Mouse (Mus musculus) kidney, postnatal 36 days (tissue): Measurements from ENCODE around the gene Stk33.

Source experiments
- DNase-seq, 2 experiments: peaks; one replicate each; pipeline ENCODE4 v3.0.0; 2021 to 2022; ENCODE audit warnings: mixed read lengths in 2 of 2

Stk33 gene

GRCm38 (mm10) chr7:109238724-109239123 is 200.2 kb downstream of the Stk33 start:
- no peak for DNase-seq

- no peak for DNase-seq
Measured at GRCm38 (mm10) chr7:109234882-109235640, 203.8 kb downstream of the Stk33 start.

GRCm38 (mm10) chr7:109234476-109234875 is 204.4 kb downstream of the Stk33 start:
- DNase-seq, result no peak

- DNase-seq, result no peak
Measured at GRCm38 (mm10) chr7:109231881-109232321, 207.0 kb downstream of the Stk33 start.

GRCm38 (mm10) chr7:109231307-109231706 is 207.6 kb downstream of the Stk33 start:
- DNase-seq, result no peak

- DNase-seq, result peak; percentile 51 to 83
Measured at GRCm38 (mm10) chr7:109230806-109231205, 208.1 kb downstream of the Stk33 start.
